Mouse (Mus musculus) bone marrow macrophage, adult 2 months (primary cell): ENCODE results near the gene Ell2.

Experiments
- CTCF ChIP-seq: IDR thresholded peaks from 2 replicates; pipeline ENCODE4 v1.5.1; 2012; ENCODE audit warnings: low read depth, mild to moderate bottlenecking, low read length, moderate library complexity
- POLR2A ChIP-seq: IDR thresholded peaks from 2 replicates; pipeline ENCODE4 v1.6.1; 2012; ENCODE audit warnings: mild to moderate bottlenecking, low read depth, low read length, borderline replicate concordance

DNA sequence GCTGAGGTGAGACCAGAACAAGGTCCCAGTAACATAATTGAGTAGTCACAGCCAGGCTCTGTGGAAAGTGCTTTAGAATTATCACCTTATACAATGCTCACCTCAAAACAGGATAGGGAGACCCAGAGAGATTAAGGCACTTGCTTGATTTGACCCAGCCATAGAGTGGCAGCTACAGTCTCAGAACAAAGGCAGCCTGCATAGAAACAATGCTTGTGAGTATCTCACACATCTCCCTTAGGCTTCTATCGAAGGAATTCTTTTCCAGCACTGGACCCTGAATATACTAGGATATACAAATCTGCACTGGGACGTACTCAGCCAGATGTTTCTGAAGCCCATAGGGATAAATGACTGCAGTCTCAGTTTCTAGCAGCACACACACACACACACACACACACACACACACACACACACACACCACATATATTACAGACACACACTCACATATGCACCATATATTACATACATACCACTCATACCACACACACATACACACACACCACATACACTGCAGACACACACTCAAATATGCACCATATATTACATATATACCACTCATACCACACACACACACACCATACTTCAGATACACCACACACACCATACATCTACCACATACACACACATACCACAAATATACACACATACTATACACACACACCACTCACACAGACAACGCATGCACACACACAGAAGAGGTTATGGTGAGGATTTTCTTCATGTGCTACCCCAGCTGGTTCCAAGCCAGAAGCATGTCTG is 112.6 kb downstream of the Ell2 start:
- TF ChIP-seq CTCF (no peak), POLR2A (no peak)
